Mouse (Mus musculus): ENCODE results near the gene Tpo.

The Tpo gene

GRCm38 (mm10) chr12:30132524-30132923, at the start of gene Tpo:
TSS of gene Tpo (minus strand) at chr12:30132624.
- no peak for DNase-seq

GRCm38 (mm10) chr12:30181721-30182120, 49.3 kb upstream of the Tpo start:
- DNase-seq: no peak

GRCm38 (mm10) chr12:30179623-30180022, 47.2 kb upstream of the Tpo start:
- no peak for DNase-seq

- DNase-seq: no peak
These were observed 45.5 kb upstream of the Tpo start for GRCm38 (mm10) chr12:30177966-30178365.

GRCm38 (mm10) chr12:30177529-30177928, 45.1 kb upstream of the Tpo start:
- no peak for DNase-seq

- DNase-seq: no peak
These were observed 36.1 kb upstream of the Tpo start for GRCm38 (mm10) chr12:30168491-30168890.

GRCm38 (mm10) chr12:30164538-30164937, 32.1 kb upstream of the Tpo start:
- DNase-seq: no peak

- no peak for DNase-seq
These were observed 31.6 kb upstream of the Tpo start for GRCm38 (mm10) chr12:30164005-30164404.

GRCm38 (mm10) chr12:30161731-30162406, 29.4 kb upstream of the Tpo start:
- no peak for DNase-seq

- DNase-seq: peak; percentile 18 to 34
These were observed 28.1 kb upstream of the Tpo start for GRCm38 (mm10) chr12:30160475-30160874.

- DNase-seq: no peak
These were observed 27.4 kb upstream of the Tpo start for GRCm38 (mm10) chr12:30159788-30160187.

- no peak for DNase-seq
These were observed 21.8 kb upstream of the Tpo start for GRCm38 (mm10) chr12:30154079-30154673.

- peak; percentile 39 to 59 for DNase-seq
These were observed 9.7 kb upstream of the Tpo start for GRCm38 (mm10) chr12:30142085-30142484.

- no peak for DNase-seq
These were observed 3.1 kb downstream of the Tpo start for GRCm38 (mm10) chr12:30129411-30129716.

GRCm38 (mm10) chr12:30128561-30129410, 3.6 kb downstream of the Tpo start:
- DNase-seq: peak; percentile 66 to 83

- no peak for DNase-seq
These were observed 10.1 kb downstream of the Tpo start for GRCm38 (mm10) chr12:30122347-30122746.

- DNase-seq: no peak
These were observed 20.2 kb downstream of the Tpo start for GRCm38 (mm10) chr12:30112271-30112670.

GRCm38 (mm10) chr12:30109646-30110605, 22.5 kb downstream of the Tpo start:
- DNase-seq: no peak

GRCm38 (mm10) chr12:30102891-30103565, 29.4 kb downstream of the Tpo start:
- DNase-seq: no peak

- no peak for DNase-seq
These were observed 40.3 kb downstream of the Tpo start for GRCm38 (mm10) chr12:30092081-30092480.

- DNase-seq: peak in 1 of 2 experiments; percentile 20
These were observed 48.5 kb downstream of the Tpo start for GRCm38 (mm10) chr12:30083971-30084370.

- no peak for DNase-seq
These were observed 55.4 kb downstream of the Tpo start for GRCm38 (mm10) chr12:30077056-30077455.

Data from kidney, postnatal 25 days (tissue).